Comparison of ENCODE assay signal across 28 mouse cellular contexts in genomic region chr15:96269402-96269801, GRCm38 (mm10). TPM values are rescaled to one million over a fixed set of nuclear protein-coding genes. Genes with fewer than 3 reads are reported as not detected.
DNase-seq lines count a peak whose midpoint lies in the region; ATAC-seq and TF ChIP-seq lines count a peak whose summit lies in the region.
"Had no signal": no experiment of that assay in that cellular context is flagged by ENCODE, and none has a peak within 500 bp of the region (broad histone marks: within the 10 kb centered on the region; RNA-seq: fewer than 3 reads in every experiment).

No protein-coding gene starts in this region.

- peak; percentile 33 for DNase-seq in forebrain, embryonic 11.5 days (ENCODE audit: low spot score)
- peak; percentile 77 for DNase-seq in liver, adult 2 months (ENCODE audit: extremely low read depth, low read depth, low spot score)
- no peak for DNase-seq in liver
- DNase-seq: adrenal gland, adult 8-10 months; adrenal gland, postnatal 25 days; B cell, adult 2 months; cerebellum, adult 11 months; cerebellum, adult 18-20 months; cerebellum, adult 8-10 months; cerebellum, adult 9-11 months; cerebellum, postnatal 14 days; cerebellum, postnatal 36 days; embryo, embryonic 11 days had no signal

- 92% methylated on average over 4 of the region's 4 CpGs for WGBS in forebrain, embryonic 11.5 days
- WGBS in forebrain, embryonic 13.5 days: 93% methylated on average over 4 of the region's 4 CpGs
- WGBS in liver, adult 2 months: 60% methylated on average over 4 of the region's 4 CpGs
- 92% methylated on average over 4 of the region's 4 CpGs for WGBS in kidney, embryonic 14.5 days

- H3K4me1 ChIP-seq in forebrain, embryonic 11.5 days (replicated peaks; ENCODE audit: control insufficient read depth, insufficient read depth, low read length): peaks cover 2% of the 10 kb centered on the region; the same call in 1 of the 2 replicates
- H3K4me1 ChIP-seq in forebrain, embryonic 13.5 days: peaks cover 7% of the 10 kb centered on the region; the same call in 1 of the 2 replicates
- H3K4me1 ChIP-seq in liver, adult 2 months (ENCODE audit: control insufficient read depth, insufficient read depth, low read length): peaks cover 11% of the 10 kb centered on the region
- H3K4me1 ChIP-seq in megakaryocyte, embryonic 14.5 days: peaks cover 49% of the 10 kb centered on the region
- 0 out of 2 replicates have a peak, but pooled peaks cover 5% of the 10 kb centered on the region for H3K4me1 ChIP-seq in kidney, embryonic 14.5 days (ENCODE audit: control insufficient read depth, insufficient read depth, low read length)

- H3K4me2 ChIP-seq in forebrain, embryonic 11.5 days (ENCODE audit: low read depth, low read length, severe bottlenecking): no peak overlapping the region
- no peak overlapping the region for H3K4me2 ChIP-seq in forebrain, embryonic 13.5 days
- H3K4me2 ChIP-seq in kidney, embryonic 14.5 days (replicated peaks; ENCODE audit: low read depth, low read length): no peak overlapping the region
- H3K4me2 ChIP-seq: embryonic facial prominence, embryonic 13.5 days; embryonic facial prominence, embryonic 15.5 days had no signal

- no peaks in the 10 kb centered on the region for H3K79me2 ChIP-seq in liver, adult 2 months (ENCODE audit: control insufficient read depth, insufficient read depth, low read length)

- no peak for TF ChIP-seq POLR2A in liver, adult 2 months (IDR thresholded peaks at IDR 0.05; ENCODE audit: extremely low read depth, insufficient read depth, low read length)

- no peaks in the 10 kb centered on the region for H3K27me3 ChIP-seq in forebrain, embryonic 11.5 days (ENCODE audit: control insufficient read depth, insufficient read depth, low read length)
- H3K27me3 ChIP-seq in forebrain, embryonic 13.5 days: no peaks in the 10 kb centered on the region
- no peaks in the 10 kb centered on the region for H3K27me3 ChIP-seq in liver, adult 2 months (ENCODE audit: control insufficient read depth, insufficient read depth, low read length)
- H3K27me3 ChIP-seq in megakaryocyte, embryonic 14.5 days (replicated peaks): no peaks in the 10 kb centered on the region
- H3K27me3 ChIP-seq in kidney, embryonic 14.5 days (ENCODE audit: control insufficient read depth, insufficient read depth, low read length): no peaks in the 10 kb centered on the region
- H3K27me3 ChIP-seq: CH12.LX; embryonic facial prominence, embryonic 13.5 days; embryonic facial prominence, embryonic 15.5 days; Patski had no signal

- H3K9me3 ChIP-seq in forebrain, embryonic 11.5 days (ENCODE audit: control insufficient read depth, low read length): no peaks in the 10 kb centered on the region; the same call in 1 of the 2 replicates
- H3K9me3 ChIP-seq in forebrain, embryonic 13.5 days (replicated peaks): peaks cover 10% of the 10 kb centered on the region
- peaks cover 57% of the 10 kb centered on the region for H3K9me3 ChIP-seq in megakaryocyte, embryonic 14.5 days
- H3K9me3 ChIP-seq in kidney, embryonic 14.5 days (ENCODE audit: control insufficient read depth, low read length): peaks cover 30% of the 10 kb centered on the region
- H3K9me3 ChIP-seq: G1E had no signal

- no peak overlapping the region for H3K9ac ChIP-seq in forebrain, embryonic 11.5 days (ENCODE audit: low read length)
- no peak overlapping the region for H3K9ac ChIP-seq in forebrain, embryonic 13.5 days
- H3K9ac ChIP-seq in liver, adult 2 months (ENCODE audit: low read depth, low read length): no peak overlapping the region
- no peak overlapping the region for H3K9ac ChIP-seq in kidney, embryonic 14.5 days (ENCODE audit: low read depth, low read length)
- H3K9ac ChIP-seq: embryonic facial prominence, embryonic 13.5 days; embryonic facial prominence, embryonic 15.5 days had no signal

- TF ChIP-seq CTCF in liver, adult 2 months (IDR thresholded peaks at IDR 0.05; ENCODE audit: low read depth, low read length): no peak

- peaks cover 12% of the 10 kb centered on the region for H3K36me3 ChIP-seq in forebrain, embryonic 11.5 days (ENCODE audit: control insufficient read depth, insufficient read depth, low read length)
- peaks cover 45% of the 10 kb centered on the region for H3K36me3 ChIP-seq in forebrain, embryonic 13.5 days (ENCODE audit: poor library complexity, severe bottlenecking)
- H3K36me3 ChIP-seq in liver, adult 2 months (ENCODE audit: control insufficient read depth, insufficient read depth, low read length): no peaks in the 10 kb centered on the region
- peaks cover 95% of the 10 kb centered on the region for H3K36me3 ChIP-seq in megakaryocyte, embryonic 14.5 days (replicated peaks; ENCODE audit: low read length)
- H3K36me3 ChIP-seq in kidney, embryonic 14.5 days (ENCODE audit: control insufficient read depth, insufficient read depth, low read length): peaks cover 21% of the 10 kb centered on the region

- no peak overlapping the region for H3K4me3 ChIP-seq in forebrain, embryonic 11.5 days (ENCODE audit: low read depth, low read length)
- H3K4me3 ChIP-seq in forebrain, embryonic 13.5 days: no peak overlapping the region
- H3K4me3 ChIP-seq in liver, adult 2 months (ENCODE audit: insufficient read depth, low read depth, low read length): no peak overlapping the region
- H3K4me3 ChIP-seq in megakaryocyte, embryonic 14.5 days (replicated peaks): peak overlapping the region; percentile 59
- no peak overlapping the region for H3K4me3 ChIP-seq in kidney, embryonic 14.5 days (ENCODE audit: low read length)
- H3K4me3 ChIP-seq: embryonic facial prominence, embryonic 13.5 days; embryonic facial prominence, embryonic 15.5 days; erythroblast, embryonic 14.5 days; forebrain, embryonic 10.5 days had no signal

- no peak for ATAC-seq in forebrain, embryonic 11.5 days (replicated peaks; ENCODE audit: low FRiP score)
- ATAC-seq in forebrain, embryonic 13.5 days: no peak
- ATAC-seq in megakaryocyte, adult 5-6 weeks (ENCODE audit: poor library complexity, severe bottlenecking): no peak
- ATAC-seq in kidney, embryonic 14.5 days (ENCODE audit: low FRiP score, low TSS enrichment): no peak
- ATAC-seq: activated CD4-positive, CD25-positive, alpha-beta regulatory T cell, adult 4 months; CD4-positive, CD25-positive, alpha-beta regulatory T cell, adult 4 months; forebrain, embryonic 14.5 days; forebrain, embryonic 16.5 days; Patski had no signal

- H3K27ac ChIP-seq in forebrain, embryonic 11.5 days (ENCODE audit: low read depth, low read length): no peak overlapping the region
- H3K27ac ChIP-seq in forebrain, embryonic 13.5 days: no peak overlapping the region
- H3K27ac ChIP-seq in liver, adult 2 months (replicated peaks; ENCODE audit: insufficient read depth, low read depth, low read length): no peak overlapping the region
- no peak overlapping the region for H3K27ac ChIP-seq in kidney, embryonic 14.5 days (ENCODE audit: low read depth, low read length)
- H3K27ac ChIP-seq: embryonic facial prominence, embryonic 13.5 days; embryonic facial prominence, embryonic 15.5 days; forebrain, embryonic 10.5 days had no signal

RNA-seq across cellular contexts. Expression of gene Arid2, which starts 17.9 kb away (rescaled TPM):
- 42.4 and 47.4 TPM in 2 replicates for polyA plus RNA-seq in forebrain, embryonic 11.5 days (2014; fragmentation: Nextera tagmentation; extraction: Ambion mirVana)
- polyA plus RNA-seq in forebrain, embryonic 13.5 days (2015; fragmentation: Nextera tagmentation; extraction: Ambion mirVana): 28.9 and 32.4 TPM in 2 replicates
- total RNA-seq in liver, adult 2 months (2014; rRNA removed): 10.4 and 12.6 TPM in 2 replicates
- polyA plus RNA-seq in liver, adult 2 months (2012; rRNA removed): 4.1 and 4.8 TPM in 2 replicates
- polyA plus RNA-seq in megakaryocyte, embryonic 14.5 days (2012; ENCODE audit: insufficient read depth, low replicate concordance): 4.4 and 5.9 TPM in 2 replicates
- total RNA-seq in megakaryocyte, adult 5-6 weeks (2015): 39.0 and 44.5 TPM in 2 replicates
- 28.5 and 36.2 TPM in 2 replicates for total RNA-seq in megakaryocyte, adult 5-6 weeks (2017)
- 33.2 and 36.0 TPM in 2 replicates for polyA plus RNA-seq in kidney, embryonic 14.5 days (2014; fragmentation: Nextera tagmentation; extraction: Ambion mirVana)
